Mouse (Mus musculus): ENCODE data around the gene Olfr308. TPM values are rescaled to one million over a fixed set of nuclear protein-coding genes. Genes with fewer than 3 reads are reported as not detected.
"Not testable (repeated sequence)": the region's sequence is repeated elsewhere in the genome, so short reads cannot be mapped to it uniquely, and the experiment has no call there.

Gene Olfr308
- total RNA-seq (2015) (not detected in 2 replicates), total RNA-seq (2017) (not detected in 2 replicates)

DNA sequence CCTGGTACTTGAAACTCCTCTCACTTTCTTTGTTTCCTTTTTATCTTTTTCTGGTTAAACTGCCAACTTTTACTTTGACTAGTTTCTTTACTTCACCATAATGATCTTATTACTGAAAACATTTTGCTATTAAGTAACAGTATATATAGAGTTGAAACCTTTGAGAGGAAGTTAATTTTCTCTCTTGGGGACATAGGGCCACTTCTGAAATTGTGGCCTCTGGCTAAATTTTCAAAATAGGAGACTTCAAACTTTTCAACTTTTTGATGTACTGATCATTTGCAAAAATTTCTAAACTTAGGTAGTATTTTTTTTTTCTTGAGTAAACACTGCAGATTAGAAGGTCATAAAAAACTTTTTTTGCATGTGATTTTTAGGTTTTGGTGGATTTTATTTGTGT lies at the start of gene Olfr308:
Gene Olfr308 (minus strand): TSS at position 101 of the 400 bp plus-strand sequence.
- ATAC-seq (ENCODE audit: poor library complexity, severe bottlenecking), result no peak

DNA sequence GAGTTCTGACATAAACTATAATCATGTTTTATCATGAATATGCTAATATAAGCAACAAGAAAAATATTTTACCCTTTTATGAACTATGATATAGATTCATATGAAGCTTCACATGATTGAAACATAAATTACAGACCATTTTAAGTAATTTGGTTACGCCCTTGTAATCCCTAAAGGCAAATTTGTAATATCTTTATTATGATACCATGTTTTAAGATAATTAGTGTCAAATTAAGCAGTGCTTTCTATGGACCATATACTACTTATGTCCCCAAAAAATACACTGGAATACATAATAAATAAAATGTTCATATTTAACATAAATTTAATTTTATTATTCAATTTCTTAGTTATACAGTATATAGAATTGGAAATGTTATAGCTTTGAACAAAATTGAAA lies 41.4 kb upstream of the Olfr308 start, which contains the start of gene Olfr305:
Gene Olfr305 (minus strand): TSS at position 101 of the 400 bp plus-strand sequence.
- ATAC-seq (ENCODE audit: poor library complexity, severe bottlenecking), result no peak

DNA sequence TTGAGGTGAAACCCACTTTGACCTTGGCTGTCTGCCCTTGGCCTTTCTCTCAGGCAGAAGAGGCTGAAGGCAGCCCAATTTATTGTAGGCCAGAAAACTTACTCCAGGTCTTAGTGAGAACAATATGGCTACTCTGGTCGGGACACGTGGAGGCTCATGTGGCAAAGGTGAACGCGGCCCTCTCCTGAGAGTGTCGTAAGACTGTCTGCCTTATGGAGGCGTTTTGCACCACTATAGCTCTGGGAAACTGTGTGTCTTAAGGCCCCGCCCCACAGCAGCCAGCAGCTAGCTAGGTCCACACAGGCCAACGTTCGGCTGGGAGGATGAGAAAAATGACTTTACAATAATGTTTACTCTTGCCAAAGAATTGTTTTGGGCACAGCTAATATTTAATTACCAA lies 20.9 kb upstream of the Olfr308 start:
- ATAC-seq (ENCODE audit: poor library complexity, severe bottlenecking), result not testable (repeated sequence)

DNA sequence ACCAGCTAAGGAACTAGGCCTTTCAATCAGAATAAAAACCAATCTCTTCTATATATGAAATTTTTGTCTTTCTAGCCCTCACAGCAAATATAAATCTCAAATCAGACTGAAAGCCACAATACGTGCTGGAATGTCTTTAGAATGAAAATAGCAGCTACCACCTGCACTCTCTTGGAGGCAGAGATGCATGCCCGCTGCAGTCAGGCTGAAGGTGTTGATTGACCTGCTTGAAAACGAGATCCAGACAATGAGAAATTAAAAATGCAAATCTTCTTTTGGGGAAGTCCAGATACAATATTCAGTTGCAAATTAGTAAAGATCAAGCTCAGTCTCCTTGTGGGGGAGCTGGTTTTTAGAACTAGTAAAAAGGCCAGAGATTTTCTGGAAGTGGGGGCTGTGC lies 18.8 kb upstream of the Olfr308 start:
- ATAC-seq (ENCODE audit: poor library complexity, severe bottlenecking), result no peak

DNA sequence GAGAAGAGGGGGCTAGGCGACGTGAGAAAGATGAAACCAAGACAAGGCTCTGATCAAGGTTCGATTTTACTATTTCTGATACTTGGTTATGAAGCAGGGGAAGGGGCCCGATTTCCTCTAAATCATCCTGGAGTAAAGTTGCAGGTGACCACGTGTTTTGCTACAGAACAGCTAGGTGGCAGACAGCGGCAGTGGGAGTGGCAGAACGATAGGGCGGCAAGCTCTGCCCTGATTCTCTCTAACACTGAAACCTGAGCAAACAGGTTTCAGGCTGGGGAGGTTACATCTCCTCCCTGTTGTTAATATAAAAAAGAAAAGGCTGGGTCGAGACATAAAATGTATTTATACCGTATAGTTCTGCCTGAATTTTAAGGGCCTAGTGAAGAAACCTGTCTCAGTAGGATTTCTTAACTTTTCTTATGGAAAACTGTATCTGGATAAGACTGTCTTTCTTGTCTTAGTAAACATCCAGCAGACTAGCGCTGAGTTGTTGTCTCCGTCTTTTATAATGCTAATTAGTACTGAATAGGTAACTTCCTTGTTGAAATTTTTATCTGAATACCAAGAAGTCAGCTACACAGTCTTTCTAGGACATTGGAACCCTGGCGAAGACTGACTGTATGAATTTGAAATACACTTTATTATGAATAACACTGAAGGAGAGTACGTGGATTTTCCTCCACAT lies 17.6 kb upstream of the Olfr308 start:
- no peak for ATAC-seq (ENCODE audit: poor library complexity, severe bottlenecking)

DNA sequence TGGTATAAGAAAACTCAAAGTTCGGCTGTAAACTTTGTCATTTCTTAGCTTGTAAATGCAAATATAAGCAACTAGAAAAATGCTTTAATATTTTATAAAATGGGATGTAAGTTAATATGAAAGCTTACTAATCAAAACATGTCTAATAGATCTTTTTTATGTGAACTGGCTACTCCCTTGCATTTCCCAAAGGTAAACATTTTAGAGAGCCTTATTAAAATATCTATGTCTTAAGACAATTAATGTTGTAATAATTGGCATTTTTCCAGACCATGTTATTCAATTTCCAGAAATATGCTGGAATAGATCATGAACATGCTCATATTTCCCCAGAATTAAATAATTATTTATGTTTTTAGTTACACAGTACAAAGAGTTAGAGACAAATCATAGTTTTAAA lies 12.1 kb upstream of the Olfr308 start, which contains the start of gene Olfr307:
Gene Olfr307 (minus strand): TSS at position 101 of the 400 bp plus-strand sequence.
- no peak for ATAC-seq (ENCODE audit: poor library complexity, severe bottlenecking)

DNA sequence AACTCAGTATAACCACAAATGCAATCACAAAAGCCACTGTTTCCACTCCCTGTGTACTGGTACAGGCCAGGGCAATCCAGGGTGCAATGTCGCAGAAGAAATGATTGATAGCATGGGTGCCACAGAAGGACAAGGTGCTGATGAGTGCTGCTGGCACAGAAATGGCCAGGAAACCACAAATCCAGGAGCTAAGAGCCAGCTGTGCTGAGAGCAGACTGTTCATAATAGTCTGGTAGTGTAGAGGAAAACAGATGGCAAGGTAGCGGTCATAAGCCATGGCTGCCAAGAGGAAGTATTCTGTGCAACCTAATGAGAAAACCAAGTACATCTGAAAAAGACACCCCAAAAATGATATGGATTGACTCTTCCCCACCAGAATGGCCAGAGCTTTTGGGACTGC lies 4.1 kb downstream of the Olfr308 start:
- no peak for ATAC-seq (ENCODE audit: poor library complexity, severe bottlenecking)

DNA sequence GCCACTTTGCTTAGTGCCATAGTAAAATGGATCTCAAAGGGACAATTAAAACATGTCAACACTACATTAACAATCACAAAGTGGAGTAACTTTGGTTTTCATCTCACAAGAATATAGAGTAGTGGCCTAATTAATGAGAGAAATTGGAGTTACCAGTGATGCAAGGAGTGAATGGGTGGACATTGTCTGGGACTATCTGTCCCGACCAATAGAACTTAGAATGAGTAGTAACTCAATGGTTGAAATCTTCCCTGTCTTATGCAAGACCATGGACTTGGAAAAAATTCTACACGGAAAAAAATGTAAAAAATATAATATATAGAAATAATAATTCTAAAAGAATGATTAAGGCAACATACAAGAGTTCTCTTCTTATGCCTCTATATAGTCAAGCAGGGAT lies 11.8 kb downstream of the Olfr308 start, which contains the start of gene Olfr309:
Gene Olfr309 (minus strand): TSS at position 101 of the 400 bp plus-strand sequence.
- ATAC-seq (ENCODE audit: poor library complexity, severe bottlenecking), result no peak

DNA sequence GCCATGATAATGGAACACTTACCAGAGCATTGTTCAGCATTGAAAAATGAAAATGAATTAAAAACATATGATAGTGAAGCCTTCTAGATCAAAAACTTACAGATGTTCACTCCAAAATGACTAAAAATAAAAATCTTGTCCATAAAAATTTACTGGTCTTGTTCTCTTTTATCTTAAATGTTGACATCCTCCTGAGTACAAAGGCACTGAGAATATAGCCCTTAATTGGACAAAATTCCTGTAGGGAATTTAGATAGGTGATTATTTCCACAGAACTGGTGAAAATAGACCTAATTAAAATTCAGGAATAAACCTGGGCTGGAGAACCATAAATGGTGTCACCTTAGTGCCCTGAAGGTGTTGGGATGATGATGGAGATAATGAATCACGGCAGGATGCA lies 48.4 kb downstream of the Olfr308 start, which contains the start of gene Olfr310:
Gene Olfr310 (minus strand): TSS at position 101 of the 400 bp plus-strand sequence.
- no peak for ATAC-seq (ENCODE audit: poor library complexity, severe bottlenecking)

Other genes starting within 250 kb of the Olfr308 start
- gene Vmn2r75, start 153.9 kb downstream of the Olfr308 start, total RNA-seq (2015), result not detected in 2 replicates
- not detected in 2 replicates for gene Vmn2r75, start 153.9 kb downstream of the Olfr308 start, total RNA-seq (2017)
- gene Vmn2r76, start 79.3 kb downstream of the Olfr308 start, total RNA-seq (2015), result not detected in 2 replicates
- gene Vmn2r76, start 79.3 kb downstream of the Olfr308 start, total RNA-seq (2017), result under 0.01 TPM in 1 of 2 replicates, not detected in the other
- not detected in 2 replicates for gene Olfr310, start 48.5 kb downstream of the Olfr308 start, total RNA-seq (2015)
- not detected in 2 replicates for gene Olfr310, start 48.5 kb downstream of the Olfr308 start, total RNA-seq (2017)
- not detected in 2 replicates for gene Olfr309, start 11.9 kb downstream of the Olfr308 start, total RNA-seq (2015)
- gene Olfr309, start 11.9 kb downstream of the Olfr308 start, total RNA-seq (2017), result not detected in 2 replicates
- not detected in 2 replicates for gene Olfr307, start 12.0 kb upstream of the Olfr308 start, total RNA-seq (2015)
- not detected in 2 replicates for gene Olfr307, start 12.0 kb upstream of the Olfr308 start, total RNA-seq (2017)
- gene Olfr305, start 41.3 kb upstream of the Olfr308 start, total RNA-seq (2015), result not detected in 2 replicates
- not detected in 2 replicates for gene Olfr305, start 41.3 kb upstream of the Olfr308 start, total RNA-seq (2017)
- not detected in 2 replicates for gene Olfr304, start 61.0 kb upstream of the Olfr308 start, total RNA-seq (2015)
- not detected in 2 replicates for gene Olfr304, start 61.0 kb upstream of the Olfr308 start, total RNA-seq (2017)
- not detected in 2 replicates for gene Olfr303, start 72.2 kb upstream of the Olfr308 start, total RNA-seq (2015)
- not detected in 2 replicates for gene Olfr303, start 72.2 kb upstream of the Olfr308 start, total RNA-seq (2017)
- not detected in 2 replicates for gene Olfr301, start 78.2 kb upstream of the Olfr308 start, total RNA-seq (2015)
- gene Olfr301, start 78.2 kb upstream of the Olfr308 start, total RNA-seq (2017), result not detected in 2 replicates
- not detected in 2 replicates for gene Olfr299, start 134.3 kb upstream of the Olfr308 start, total RNA-seq (2015)
- gene Olfr299, start 134.3 kb upstream of the Olfr308 start, total RNA-seq (2017), result not detected in 2 replicates
- gene Olfr298, start 166.9 kb upstream of the Olfr308 start, total RNA-seq (2015), result not detected in 2 replicates
- gene Olfr298, start 166.9 kb upstream of the Olfr308 start, total RNA-seq (2017), result not detected in 2 replicates
- not detected in 2 replicates for gene Olfr297, start 194.3 kb upstream of the Olfr308 start, total RNA-seq (2015)
- gene Olfr297, start 194.3 kb upstream of the Olfr308 start, total RNA-seq (2017), result not detected in 2 replicates

Data from megakaryocyte, adult 5-6 weeks (primary cell).